Mouse (Mus musculus) brain, embryonic 14.5 days (tissue): ENCODE measurements at regions not wholly inside any gene's neighbourhood (a gene's known extent, or its start where the extent isn't known, plus 50 kb on each side); places are given as distances from the start of the nearest gene placed in this dataset.

Source experiments
- CTCF ChIP-seq: fragments of 200-500 bp; IDR thresholded peaks from 2 replicates; pipeline ENCODE4 v1.5.1; 2012; ENCODE audit warnings: inconsistent platforms, mild to moderate bottlenecking, moderate library complexity, borderline replicate concordance; ENCODE audit not compliant: insufficient read depth, insufficient read length; ENCODE audit errors: extremely low read depth
- POLR2A ChIP-seq: fragments of 200-500 bp; IDR thresholded peaks from 2 replicates; pipeline ENCODE4 v1.6.1; 2012; ENCODE audit warnings: mild to moderate bottlenecking, inconsistent platforms, borderline replicate concordance; ENCODE audit not compliant: poor library complexity, insufficient read depth, insufficient read length, severe bottlenecking; ENCODE audit errors: extremely low read depth

- TF ChIP-seq POLR2A (no peak), CTCF (no peak)
Observed at GRCm38 (mm10) chr4:75332791-75333190, 54.7 kb upstream of the Dmac1 start.
